Mouse (Mus musculus) megakaryocyte, embryonic 14.5 days (primary cell): ENCODE results near the gene Ttc7b.

Experiments
- FLI1 ChIP-seq: IDR thresholded peaks from 2 replicates; pipeline ENCODE4 v1.6.1; 2012; ENCODE audit warnings: low read length, inconsistent platforms, mixed read lengths
- GATA1 ChIP-seq: IDR thresholded peaks from 3 replicates; pipeline ENCODE4 v1.6.1; 2012; ENCODE audit warnings: mixed read lengths, low read length, inconsistent platforms, borderline replicate concordance

GRCm38 (mm10) chr12:100480642-100481442, 39.8 kb downstream of the Ttc7b start:
- TF ChIP-seq GATA1 (no peak), FLI1 (no peak)
